ENCODE assay signal across 12 mouse cellular contexts in the genomic region with DNA sequence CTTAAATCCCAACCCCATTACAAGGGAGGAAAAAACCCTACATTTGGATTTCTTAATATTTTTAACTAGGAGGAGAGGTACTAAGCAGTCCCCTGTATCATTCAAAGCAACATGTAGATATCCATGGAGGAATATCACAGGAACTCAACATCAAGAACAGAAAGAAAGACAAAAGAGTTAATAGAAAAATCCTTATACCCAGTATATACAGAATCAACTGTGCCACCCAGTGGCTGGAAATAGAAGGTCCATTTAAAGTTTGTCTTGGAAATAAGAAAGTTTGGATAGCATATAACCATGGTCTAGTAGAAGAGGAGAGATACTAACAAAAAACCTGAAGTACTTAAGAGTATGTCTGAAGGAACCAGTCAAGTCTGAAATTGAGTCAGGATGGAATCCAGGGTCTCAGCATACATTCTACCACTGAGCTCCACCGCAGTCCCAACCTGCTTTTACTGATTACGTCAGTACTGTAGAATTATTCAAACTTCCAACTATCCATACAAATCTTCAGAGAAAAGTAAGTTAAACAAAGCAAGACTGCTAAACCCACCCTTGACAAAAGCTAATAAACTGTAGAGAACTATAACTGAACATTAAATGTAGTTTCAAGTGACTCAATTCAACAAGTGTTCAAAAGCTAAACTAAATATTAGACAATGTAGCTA. TPM values are rescaled to one million over a fixed set of nuclear protein-coding genes. Genes with fewer than 3 reads are reported as not detected.
DNase-seq lines count a peak whose midpoint lies in the region; ATAC-seq and TF ChIP-seq lines count a peak whose summit lies in the region.
"Had no signal": no experiment of that assay in that cellular context is flagged by ENCODE, and none has a peak within 500 bp of the region (broad histone marks: within the 10 kb centered on the region; RNA-seq: fewer than 3 reads in every experiment).

No protein-coding gene starts in this region.

- in situ Hi-C loops in Patski (cut with MboI; ENCODE audit: low pct_unique_long_range_greater_than_20kb): loop anchor here (25.0 kb wide), 1 partner anchor 1183 kb away; a partner anchor contains a TSS

- no peak for DNase-seq in frontal cortex, postnatal 14 days (ENCODE audit: low spot score in 2 of 2)
- no peak for DNase-seq in layer of hippocampus, adult 2 months (ENCODE audit: low spot score in 2 of 2)
- no peak for DNase-seq in layer of hippocampus, adult 9-10 months (ENCODE audit: low spot score)
- peak; percentile 51 for DNase-seq in 3T3-L1 (ENCODE audit: low read depth, low spot score)
- DNase-seq in Patski (ENCODE audit: low read depth, low spot score): no peak
- DNase-seq in cerebellum, postnatal 36 days: no peak
- DNase-seq in cerebellum, adult 8-10 months: no peak

- POLR2A ChIA-PET in Patski (lab: Charles Lee): no interaction called here

- peak; percentile 86 for ATAC-seq in frontal cortex, adult (ENCODE audit: low TSS enrichment)
- no peak for ATAC-seq in Patski
- ATAC-seq: forebrain, embryonic 16.5 days had no signal

- no peaks in the 10 kb centered on the region for H3K27me3 ChIP-seq in Patski
- H3K27me3 ChIP-seq: limb, embryonic 12.5 days; stomach, embryonic 15.5 days had no signal

- CTCF ChIA-PET in Patski (lab: Charles Lee): interaction anchor here (0.8 kb wide), 2 partner anchors 19 to 226 kb away, joined by 3 read pairs; no protein-coding TSS in a partner anchor

- no peak overlapping the region for H3K27ac ChIP-seq in layer of hippocampus, adult 2 months
- H3K27ac ChIP-seq: limb, embryonic 12.5 days; macrophage; stomach, embryonic 15.5 days had no signal

- no peak overlapping the region for H3K4me3 ChIP-seq in layer of hippocampus, adult 2 months
- H3K4me3 ChIP-seq: limb, embryonic 12.5 days; stomach, embryonic 15.5 days had no signal

- TF ChIP-seq CTCF in layer of hippocampus, adult 2 months (conservative IDR thresholded peaks at IDR 0.05): peak; percentile 80
- peak; percentile 30 for TF ChIP-seq CTCF in Patski (IDR thresholded peaks at IDR 0.05)

RNA-seq across cellular contexts. Expression of a gene that starts 19.0 kb away (rescaled TPM):
- total RNA-seq in layer of hippocampus, adult 2 months (2021): 10 to 100 TPM; 28.8 to 30.3 TPM
- polyA plus RNA-seq in Patski (2021): 21.6 TPM
